Mouse (Mus musculus): ENCODE measurements around the gene B3galt5. TPM values are rescaled to one million over a fixed set of nuclear protein-coding genes. Genes with fewer than 3 reads are reported as not detected.
"Not testable (repeated sequence)": the region's sequence is repeated elsewhere in the genome, so short reads cannot be mapped to it uniquely, and the experiment has no call there.

B3galt5 gene
- polyA plus RNA-seq, 1 experiment from 2014 or later, result 5.3 TPM

DNA sequence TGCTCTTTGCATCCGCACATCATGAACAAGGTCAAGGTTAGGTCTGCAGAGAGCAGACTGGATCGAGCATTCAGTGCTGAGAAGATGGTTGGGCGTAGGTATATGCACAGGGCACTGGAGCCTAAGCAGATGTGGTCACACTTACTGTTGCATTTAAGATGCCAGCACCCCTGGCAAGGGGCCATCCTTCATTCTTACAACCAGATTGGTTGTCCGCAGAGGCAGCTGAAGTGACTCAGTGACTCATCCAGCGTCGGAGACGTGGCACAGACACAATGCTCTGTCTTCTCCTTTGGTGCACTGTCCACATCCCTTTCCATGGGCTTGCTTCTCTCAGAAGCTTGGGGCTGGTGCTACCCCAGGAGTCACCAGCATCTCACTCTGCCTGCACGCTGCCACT is 82.2 kb downstream of the B3galt5 start:
- no peak for TF ChIP-seq CTCF (IDR thresholded peaks at IDR 0.05; ENCODE audit: low read depth)
- no peak overlapping the region for H3K9ac ChIP-seq
- WGBS, result 84% methylated on average over 8 of the region's 8 CpGs
- no peak overlapping the region for H3K4me2 ChIP-seq
- H3K27ac ChIP-seq (ENCODE audit: low read depth), result no peak overlapping the region
- H3K9me3 ChIP-seq (ENCODE audit: low read depth, low read length), result no peaks in the 10 kb centered on the region
- ATAC-seq (ENCODE audit: insufficient read depth) (no peak), DNase-seq (no peak)
- H3K4me1 ChIP-seq (ENCODE audit: insufficient read depth), result no peaks in the 10 kb centered on the region
- no peak overlapping the region for H3K4me3 ChIP-seq (ENCODE audit: low read depth, low read length)
- H3K36me3 ChIP-seq (ENCODE audit: insufficient read depth), result no peaks in the 10 kb centered on the region
- no peaks in the 10 kb centered on the region for H3K27me3 ChIP-seq (ENCODE audit: insufficient read depth, low read length)

DNA sequence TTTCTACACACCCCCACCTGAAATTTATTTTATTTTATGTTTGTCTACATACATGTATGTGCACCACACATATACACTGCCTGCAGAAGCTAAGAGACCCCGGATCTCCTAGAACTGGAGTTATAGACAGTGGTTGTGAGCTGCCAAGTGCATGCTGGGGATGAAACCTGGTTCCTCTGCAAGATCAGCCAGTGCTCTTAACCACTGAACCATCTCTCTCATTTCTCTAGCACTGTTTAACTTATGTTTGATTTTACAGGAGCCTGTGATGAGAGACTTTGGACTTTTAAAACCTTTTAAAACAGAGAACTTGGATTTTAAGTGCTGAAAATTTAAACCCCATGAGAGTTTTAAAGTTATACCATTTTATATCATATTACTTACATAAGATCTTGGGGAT is 87.1 kb downstream of the B3galt5 start:
- no peak overlapping the region for H3K27ac ChIP-seq (ENCODE audit: low read depth)
- DNase-seq, result no peak
- H3K9me3 ChIP-seq (ENCODE audit: low read depth, low read length), result no peaks in the 10 kb centered on the region
- no peak overlapping the region for H3K9ac ChIP-seq
- H3K27me3 ChIP-seq (ENCODE audit: insufficient read depth, low read length), result no peaks in the 10 kb centered on the region
- H3K4me2 ChIP-seq, result no peak overlapping the region
- no peak for TF ChIP-seq CTCF (IDR thresholded peaks at IDR 0.05; ENCODE audit: low read depth)
- peaks cover 10% of the 10 kb centered on the region for H3K4me1 ChIP-seq (ENCODE audit: insufficient read depth)
- WGBS, result 69% methylated on average over 1 of the region's 1 CpGs
- no peak overlapping the region for H3K4me3 ChIP-seq (ENCODE audit: low read depth, low read length)
- no peaks in the 10 kb centered on the region for H3K36me3 ChIP-seq (ENCODE audit: insufficient read depth)
- no peak for ATAC-seq (ENCODE audit: insufficient read depth)

DNA sequence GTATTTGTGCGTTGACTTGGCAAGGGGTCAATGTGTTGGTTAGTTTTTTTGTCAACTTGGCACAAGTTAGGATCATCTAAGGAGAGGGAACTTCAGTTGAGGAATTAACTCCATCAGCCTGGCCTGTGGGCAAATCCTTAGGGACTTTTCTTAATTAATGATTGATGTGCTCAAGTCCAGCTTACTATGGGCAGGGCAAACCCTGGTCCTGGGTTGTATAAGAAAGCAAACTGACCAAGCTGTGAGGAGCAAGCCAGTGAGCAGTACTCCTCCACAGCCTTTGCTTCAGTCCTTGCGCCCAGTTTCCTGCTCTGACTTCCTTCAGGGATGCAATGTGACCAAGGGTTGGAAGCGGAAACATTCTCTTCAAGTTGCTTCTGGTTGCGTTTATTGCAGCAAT is 87.6 kb downstream of the B3galt5 start:
- Histone ChIP-seq H3K4me2 (no peak overlapping the region), H3K4me3 (ENCODE audit: low read depth, low read length) (no peak overlapping the region), H3K27ac (ENCODE audit: low read depth) (no peak overlapping the region), H3K9ac (no peak overlapping the region), H3K36me3 (ENCODE audit: insufficient read depth) (no peaks in the 10 kb centered on the region), H3K4me1 (ENCODE audit: insufficient read depth) (peaks cover 10% of the 10 kb centered on the region), H3K27me3 (ENCODE audit: insufficient read depth, low read length) (no peaks in the 10 kb centered on the region), H3K9me3 (ENCODE audit: low read depth, low read length) (no peaks in the 10 kb centered on the region)
- no peak for ATAC-seq (ENCODE audit: insufficient read depth)
- TF ChIP-seq CTCF (IDR thresholded peaks at IDR 0.05; ENCODE audit: low read depth), result no peak
- 81% methylated on average over 4 of the region's 4 CpGs for WGBS
- DNase-seq, result no peak

DNA sequence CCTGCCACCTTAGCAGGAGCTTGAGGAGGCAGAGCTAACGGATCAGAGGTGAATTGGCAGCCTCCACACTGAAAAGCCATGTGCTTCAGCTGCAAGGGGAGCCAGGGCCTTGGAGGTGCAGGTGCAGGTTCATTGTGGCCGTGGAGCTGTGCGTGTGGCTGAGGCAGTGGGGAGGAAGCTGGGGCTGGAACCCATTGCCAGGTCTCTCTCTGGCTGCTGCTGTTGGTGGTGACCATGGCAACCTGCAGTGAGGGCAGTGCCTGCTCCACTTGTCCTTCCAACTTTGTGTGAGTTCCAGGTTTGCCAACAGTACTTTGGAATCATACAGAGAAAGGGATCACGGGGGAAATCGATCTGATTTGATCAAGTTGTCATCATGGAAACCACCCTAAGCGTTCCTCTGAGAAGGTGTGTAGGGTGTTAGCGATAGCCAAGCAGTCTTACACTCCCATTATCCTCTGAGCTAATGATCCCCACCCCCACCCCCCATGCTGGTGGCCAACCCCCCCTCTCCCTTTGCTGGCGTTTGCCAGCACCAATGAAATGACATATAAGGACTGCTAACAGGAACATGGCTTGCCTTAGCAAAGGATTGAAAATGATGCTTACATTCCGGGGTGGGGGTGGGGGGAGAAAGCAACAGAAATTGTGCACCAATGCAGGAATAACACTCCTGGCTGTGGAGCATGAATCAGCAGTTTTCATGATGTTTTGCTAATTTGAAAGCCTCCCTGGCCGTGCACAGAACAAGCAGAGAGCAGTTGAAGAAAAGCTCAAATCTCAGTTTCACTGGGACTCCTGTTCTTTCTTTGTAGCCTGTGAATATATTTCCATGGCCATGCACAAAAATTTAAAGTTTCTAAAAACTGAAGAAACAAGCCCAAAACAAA is 90.8 kb downstream of the B3galt5 start:
- Histone ChIP-seq H3K9me3 (ENCODE audit: low read depth, low read length) (no peaks in the 10 kb centered on the region), H3K4me2 (no peak overlapping the region; the same call in 1 of the 2 replicates), H3K36me3 (ENCODE audit: insufficient read depth) (no peaks in the 10 kb centered on the region), H3K9ac (no peak overlapping the region), H3K27ac (ENCODE audit: low read depth) (no peak overlapping the region), H3K27me3 (ENCODE audit: insufficient read depth, low read length) (no peaks in the 10 kb centered on the region), H3K4me3 (ENCODE audit: low read depth, low read length) (no peak overlapping the region), H3K4me1 (ENCODE audit: insufficient read depth) (peaks cover 10% of the 10 kb centered on the region)
- DNase-seq (no peak), ATAC-seq (ENCODE audit: insufficient read depth) (no peak)
- no peak for TF ChIP-seq CTCF (IDR thresholded peaks at IDR 0.05; ENCODE audit: low read depth)
- 39% methylated on average over 10 of the region's 10 CpGs for WGBS

DNA sequence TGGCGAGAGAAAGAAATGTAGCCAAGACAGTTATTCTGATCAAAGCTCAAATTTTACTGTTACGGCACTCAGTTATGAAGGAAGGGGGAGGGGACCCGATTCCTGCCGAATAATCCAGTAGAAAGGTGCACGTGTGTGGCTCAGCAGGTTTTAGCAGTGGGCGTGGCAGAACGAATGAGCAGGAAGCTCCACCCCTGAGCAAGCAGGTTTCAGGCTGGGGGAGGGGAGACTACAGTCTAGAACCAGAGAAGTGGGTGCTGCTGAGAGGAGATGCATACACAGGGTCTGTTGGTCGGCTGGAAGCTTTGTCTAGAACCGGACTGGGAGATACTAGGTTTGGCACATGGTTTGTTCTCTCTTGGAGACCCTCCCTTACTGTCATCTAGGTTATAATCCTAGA is 91.7 kb downstream of the B3galt5 start:
- not testable (repeated sequence) for H3K4me3 ChIP-seq (ENCODE audit: low read depth, low read length); H3K9me3 ChIP-seq (ENCODE audit: low read depth, low read length); H3K4me1 ChIP-seq (ENCODE audit: insufficient read depth); H3K4me2 ChIP-seq; H3K36me3 ChIP-seq (ENCODE audit: insufficient read depth); H3K9ac ChIP-seq; H3K27ac ChIP-seq (ENCODE audit: low read depth); H3K27me3 ChIP-seq (ENCODE audit: insufficient read depth, low read length)
- WGBS, result 33% methylated on average over 9 of the region's 9 CpGs
- peak; percentile 49; the same call in 1 of the 2 replicates for ATAC-seq (ENCODE audit: insufficient read depth)
- peak; percentile 36 for DNase-seq

GRCm38 (mm10) chr16:96339570-96339969 is 104.0 kb downstream of the B3galt5 start:
- Histone ChIP-seq H3K4me2 (no peak overlapping the region), H3K4me1 (ENCODE audit: insufficient read depth) (no peaks in the 10 kb centered on the region), H3K4me3 (ENCODE audit: low read depth, low read length) (no peak overlapping the region), H3K27me3 (ENCODE audit: insufficient read depth, low read length) (no peaks in the 10 kb centered on the region), H3K36me3 (ENCODE audit: insufficient read depth) (no peaks in the 10 kb centered on the region), H3K9ac (no peak overlapping the region), H3K9me3 (ENCODE audit: low read depth, low read length) (no peaks in the 10 kb centered on the region), H3K27ac (ENCODE audit: low read depth) (no peak overlapping the region)
- TF ChIP-seq CTCF (IDR thresholded peaks at IDR 0.05; ENCODE audit: low read depth), result no peak
- 79% methylated on average over 4 of the region's 4 CpGs for WGBS
- no peak for ATAC-seq (ENCODE audit: insufficient read depth)
- DNase-seq, result no peak

- H3K9ac ChIP-seq, result no peak overlapping the region
- no peaks in the 10 kb centered on the region for H3K36me3 ChIP-seq (ENCODE audit: insufficient read depth)
- peak; percentile 81 for TF ChIP-seq CTCF (IDR thresholded peaks at IDR 0.05; ENCODE audit: low read depth)
- H3K27ac ChIP-seq (ENCODE audit: low read depth), result no peak overlapping the region
- no peaks in the 10 kb centered on the region for H3K4me1 ChIP-seq (ENCODE audit: insufficient read depth)
- no peaks in the 10 kb centered on the region for H3K27me3 ChIP-seq (ENCODE audit: insufficient read depth, low read length)
- H3K4me3 ChIP-seq (ENCODE audit: low read depth, low read length), result no peak overlapping the region
- DNase-seq, result peak; percentile 77
- no peaks in the 10 kb centered on the region for H3K9me3 ChIP-seq (ENCODE audit: low read depth, low read length)
- 9% methylated on average over 5 of the region's 5 CpGs for WGBS
- H3K4me2 ChIP-seq, result no peak overlapping the region
- ATAC-seq (ENCODE audit: insufficient read depth), result no peak
Measured at GRCm38 (mm10) chr16:96341269-96341668, 105.7 kb downstream of the B3galt5 start.

All from lung, embryonic 14.5 days (tissue).